Mouse (Mus musculus) kidney, adult 2 months (tissue): Measurements from ENCODE around the gene Plekhn1. TPM values are rescaled to one million over a fixed set of nuclear protein-coding genes. Genes with fewer than 3 reads are reported as not detected.

Experiments used
- DNase-seq: peaks from one replicate; pipeline ENCODE4 v3.0.0; 2021
- H3K27ac ChIP-seq: fragments of 200-500 bp; 2 replicates; pipeline ENCODE4 v1.5.1; 2012; ENCODE audit warnings: low read depth, low read length, control low read depth, inconsistent platforms; ENCODE audit not compliant: insufficient read depth
- H3K27me3 ChIP-seq: fragments of 200-500 bp; replicated peaks from 2 replicates; pipeline ENCODE4 v1.6.1; 2012; ENCODE audit warnings: mild to moderate bottlenecking, moderate library complexity, low read length, inconsistent platforms; ENCODE audit not compliant: control insufficient read depth, insufficient read depth
- H3K36me3 ChIP-seq: fragments of 200-500 bp; 2 replicates; pipeline ENCODE4 v1.6.1; 2012; ENCODE audit warnings: mild to moderate bottlenecking, moderate library complexity, low read length, inconsistent platforms; ENCODE audit not compliant: control insufficient read depth, insufficient read depth
- H3K4me1 ChIP-seq: fragments of 200-500 bp; 2 replicates; pipeline ENCODE4 v1.6.1; 2011; ENCODE audit warnings: low read length; ENCODE audit not compliant: control insufficient read depth, insufficient read depth
- H3K4me3 ChIP-seq: fragments of 200-500 bp; 2 replicates; pipeline ENCODE4 v1.5.1; 2011; ENCODE audit warnings: mild to moderate bottlenecking, low read depth, low read length, control low read depth; ENCODE audit not compliant: insufficient read depth
- CTCF ChIP-seq: fragments of 200-500 bp; conservative IDR thresholded peaks from 2 replicates; pipeline ENCODE4 v1.5.1; 2011; ENCODE audit warnings: low read depth, mild to moderate bottlenecking, control low read depth, low read length, moderate library complexity, mixed read lengths; ENCODE audit not compliant: insufficient read depth, insufficient read length
- POLR2A ChIP-seq: fragments of 200-500 bp; IDR thresholded peaks from one replicate; pipeline ENCODE4 v1.6.1; 2011; ENCODE audit warnings: low read depth, low read length, control low read depth
- WGBS: fragments of 180-500 bp; shearing (Covaris S2); methylation state at CpG from one replicate; pipeline ENCODE4 v1.1.7; 2018; 5-methylcytosine and 5-hydroxymethylcytosine counted together
- polyA plus RNA-seq: library from polyadenylated mRNA; depleted of rRNA; stranded (reverse); fragments of >200 nt; gene quantifications from 2 replicates; pipeline ENCODE4 v1.2.3, GENCODE M21; 2012

Gene Plekhn1
- polyA plus RNA-seq, 1 experiment = 34.8 TPM

- DNase-seq = peak; percentile 64
These were observed 33.8 kb downstream of the Plekhn1 start, which contains the start of gene Isg15 for GRCm38 (mm10) chr4:156200623-156201475. Isg15 (minus strand) TSS chr4:156200818.

DNA sequence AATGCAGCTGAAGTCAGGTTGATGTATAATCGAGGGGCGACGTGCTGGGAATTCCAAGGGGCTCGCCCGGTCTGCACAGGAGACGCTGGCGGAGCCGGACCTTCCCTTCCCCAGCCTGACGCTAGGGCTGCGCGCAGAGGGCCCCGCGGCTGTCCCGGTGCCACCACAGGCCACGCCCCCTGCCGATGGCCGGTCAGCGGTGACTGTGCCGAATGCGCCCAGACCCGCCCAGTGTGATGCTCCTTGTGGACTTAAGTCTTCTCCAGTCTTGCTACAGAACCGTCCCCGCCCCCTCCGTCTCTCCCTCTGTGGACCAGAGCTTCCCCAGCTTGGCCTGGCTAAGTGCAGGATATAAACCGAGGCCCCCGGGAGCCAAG, 36.8 kb downstream of the Plekhn1 start:
- WGBS = 2% methylated on average over 26 of the region's 26 CpGs
- H3K4me1 ChIP-seq = peaks cover 22% of the 10 kb centered on the region
- TF ChIP-seq POLR2A (no peak), CTCF (0 out of 2 replicates have a peak, but pooled peaks have one; percentile 5)
- peak overlapping the region; percentile 60 for H3K4me3 ChIP-seq
- H3K36me3 ChIP-seq = no peaks in the 10 kb centered on the region
- H3K27ac ChIP-seq = peak overlapping the region; percentile 58; the same call in 1 of the 2 replicates
- no peaks in the 10 kb centered on the region for H3K27me3 ChIP-seq
- peak; percentile 95 for DNase-seq

More at GRCm38 (mm10) chr4:156200623-156201475, 33.8 kb downstream of the Plekhn1 start, which contains the start of gene Isg15:
- no peaks in the 10 kb centered on the region for H3K27me3 ChIP-seq
- TF ChIP-seq POLR2A = no peak
- TF ChIP-seq CTCF = no peak
- peaks cover 4% of the 10 kb centered on the region for H3K4me1 ChIP-seq
- no peaks in the 10 kb centered on the region for H3K36me3 ChIP-seq
- peak within 1 kb of the TSS; percentile 40 for H3K4me3 ChIP-seq
- 42% methylated on average over 10 of the region's 10 CpGs for WGBS
- peak within 1 kb of the TSS; percentile 66; the same call in 1 of the 2 replicates for H3K27ac ChIP-seq

DNA sequence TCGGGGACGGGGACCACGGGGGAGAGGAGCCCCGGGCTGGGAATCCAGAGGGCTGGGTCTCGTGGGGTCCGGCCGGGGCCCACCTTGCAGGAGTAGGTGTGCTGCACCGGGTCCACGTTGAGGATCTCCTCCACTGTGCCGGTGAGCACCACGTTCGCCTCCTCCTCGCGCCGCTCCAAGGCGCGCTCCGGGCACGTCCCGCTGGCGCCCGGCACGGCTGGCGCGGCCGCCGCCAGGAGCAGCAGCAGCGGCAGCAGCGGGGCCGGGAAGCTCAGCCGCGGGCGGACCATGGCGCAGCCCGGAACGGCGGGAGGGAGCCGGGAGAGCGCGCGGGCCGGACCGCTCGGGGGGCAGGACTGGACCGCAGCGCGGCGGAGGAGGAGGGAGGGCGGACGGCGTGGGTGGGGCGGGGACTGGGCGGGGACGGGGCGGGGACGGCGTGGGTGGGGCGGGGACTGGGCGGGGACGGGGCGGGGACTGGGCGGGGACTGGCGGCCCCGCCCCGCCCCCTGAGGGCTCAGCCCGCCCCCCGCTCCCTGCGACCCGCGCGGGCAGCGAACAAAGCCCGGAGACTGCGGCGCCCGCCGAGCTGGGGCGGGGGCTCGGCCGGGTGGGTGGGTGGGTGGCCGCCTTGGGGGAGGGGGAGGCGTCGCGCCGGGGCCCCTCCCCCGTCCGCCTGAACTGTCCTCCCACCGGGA, 37.4 kb downstream of the Plekhn1 start, which contains the start of gene Agrn:
Gene Agrn, minus strand, starts transcription at position 358 of the 698 bp plus-strand sequence.
- 1% methylated on average over 65 of the region's 88 CpGs for WGBS
- TF ChIP-seq POLR2A (no peak), CTCF (no peak)
- Histone ChIP-seq H3K36me3 (no peaks in the 10 kb centered on the region), H3K4me3 (peak within 1 kb of the TSS; percentile 90), H3K4me1 (peaks cover 25% of the 10 kb centered on the region), H3K27me3 (no peaks in the 10 kb centered on the region), H3K27ac (peak within 1 kb of the TSS; percentile 58; the same call in 1 of the 2 replicates)
- peak; percentile 79 for DNase-seq

GRCm38 (mm10) chr4:156195927-156196870, 38.5 kb downstream of the Plekhn1 start:
- WGBS = 8% methylated on average over 35 of the region's 35 CpGs
- Histone ChIP-seq H3K27me3 (no peaks in the 10 kb centered on the region), H3K36me3 (no peaks in the 10 kb centered on the region), H3K27ac (peak overlapping the region; percentile 1; the same call in 1 of the 2 replicates), H3K4me3 (peak overlapping the region; percentile 90), H3K4me1 (peaks cover 32% of the 10 kb centered on the region)
- TF ChIP-seq CTCF = no peak
- TF ChIP-seq POLR2A = no peak
- peak; percentile 69 for DNase-seq

GRCm38 (mm10) chr4:156194346-156194745, 40.3 kb downstream of the Plekhn1 start:
- peaks cover 46% of the 10 kb centered on the region for H3K4me1 ChIP-seq
- H3K27ac ChIP-seq = no peak overlapping the region
- H3K4me3 ChIP-seq = no peak overlapping the region
- H3K36me3 ChIP-seq = no peaks in the 10 kb centered on the region
- DNase-seq = no peak
- no peaks in the 10 kb centered on the region for H3K27me3 ChIP-seq
- TF ChIP-seq CTCF = no peak
- TF ChIP-seq POLR2A = no peak
- WGBS = 60% methylated on average over 6 of the region's 6 CpGs

- H3K4me3 ChIP-seq = no peak overlapping the region
- H3K27ac ChIP-seq = peak overlapping the region; percentile 64
- 55% methylated on average over 5 of the region's 5 CpGs for WGBS
- H3K4me1 ChIP-seq = peaks cover 50% of the 10 kb centered on the region
- TF ChIP-seq POLR2A (no peak), CTCF (no peak)
- H3K36me3 ChIP-seq = no peaks in the 10 kb centered on the region
- peak; percentile 49 for DNase-seq
- H3K27me3 ChIP-seq = no peaks in the 10 kb centered on the region
These were observed 40.8 kb downstream of the Plekhn1 start for GRCm38 (mm10) chr4:156193906-156194305.
